Mouse (Mus musculus): ENCODE results near the gene Gm10271.

DNA sequence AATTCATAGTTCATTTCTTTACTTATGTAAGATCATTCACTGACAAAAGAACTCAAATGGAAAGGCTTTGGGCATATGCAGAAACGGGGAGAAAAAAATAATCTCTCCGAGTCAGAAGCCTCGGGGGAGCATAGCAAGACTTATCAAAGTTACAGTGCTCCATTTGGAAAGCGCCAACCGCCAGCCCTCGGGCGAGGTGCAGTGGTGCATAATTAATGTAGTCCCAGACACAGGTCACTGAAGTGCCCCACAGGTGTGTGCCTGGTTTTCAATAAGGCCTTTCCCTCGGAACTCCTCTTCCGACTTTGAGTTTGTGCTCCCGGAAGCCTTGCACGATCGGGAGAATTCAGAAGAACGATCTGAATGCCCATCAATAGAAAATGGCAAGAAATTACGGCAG lies 10.3 kb downstream of the Gm10271 start:
- no peak for TF ChIP-seq GATA1 (IDR thresholded peaks at IDR 0.05; ENCODE audit: low read length)
- no peak for TF ChIP-seq TAL1 (IDR thresholded peaks at IDR 0.05; ENCODE audit: low read length)
